Mouse (Mus musculus) kidney, adult 11 months (tissue): ENCODE data around the gene Vegfc.

Experiments
- DNase-seq: peaks from one replicate; pipeline ENCODE4 v3.0.0; 2022

Vegfc gene

GRCm38 (mm10) chr8:54216250-54216649 lies 138.8 kb downstream of the Vegfc start:
- DNase-seq, result no peak

DNA sequence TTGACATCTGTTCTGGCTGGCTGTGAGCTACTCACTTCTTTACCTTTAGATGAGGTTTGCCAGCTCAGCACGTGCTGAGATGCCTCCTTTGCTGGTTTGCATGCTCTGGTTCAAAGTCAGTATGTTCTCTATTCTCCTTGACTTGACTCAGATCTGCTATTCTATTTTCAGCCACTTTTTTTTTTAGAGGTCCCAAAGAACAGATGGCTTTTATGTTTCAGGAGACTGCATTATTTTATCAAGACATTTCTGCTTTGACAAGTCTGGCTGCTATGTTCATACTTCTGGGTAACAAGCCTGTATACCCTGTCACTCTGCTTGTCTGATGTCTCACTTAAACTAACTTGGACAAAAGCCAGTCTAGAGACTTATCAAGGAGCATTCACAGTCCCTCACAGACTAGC lies 151.4 kb downstream of the Vegfc start:
- no peak for DNase-seq

GRCm38 (mm10) chr8:54230638-54231037 lies 153.2 kb downstream of the Vegfc start:
- no peak for DNase-seq

GRCm38 (mm10) chr8:54233316-54233715 lies 155.9 kb downstream of the Vegfc start:
- no peak for DNase-seq
